Mouse (Mus musculus) WW6 (cell line): ENCODE measurements around the gene Pcyt2.

Experiments
- DNase-seq: peaks from one replicate; pipeline ENCODE4 v3.0.0-alpha.2; 2013; ENCODE audit warnings: low read depth, low spot score

The Pcyt2 gene

GRCm38 (mm10) chr11:120560952-120561728 is 56.6 kb downstream of the Pcyt2 start:
- DNase-seq, result no peak
